Mouse (Mus musculus) left cerebral cortex, postnatal 25 days (tissue): Measurements from ENCODE around the gene Ikzf4. TPM values are rescaled to one million over a fixed set of nuclear protein-coding genes. Genes with fewer than 3 reads are reported as not detected.
A peak's percentile ranks its signal among the peaks of the same experiment; 100 is the strongest.
"Not testable (repeated sequence)": the region's sequence is repeated elsewhere in the genome, so short reads cannot be mapped to it uniquely, and the experiment has no call there.

Experiments
- DNase-seq, 2 experiments: peaks; one replicate each; pipeline ENCODE4 v3.0.0; 2022; ENCODE audit warnings: low spot score in 2 of 2, mixed read lengths in 1 of 2
- intact Hi-C: fragments of 180-260 bp; cut with DNase I; formaldehyde crosslinking; loops from one replicate; pipeline ENCODE4 v1.15.1; 2025
- total RNA-seq, 2 experiments: library from RNA; stranded (reverse); gene quantifications; 2 replicates each; pipeline ENCODE4 v1.2.3; 2021

The Ikzf4 gene
- total RNA-seq, 2 experiments from 2014 or later, result 17.9 to 18.9 TPM

DNA sequence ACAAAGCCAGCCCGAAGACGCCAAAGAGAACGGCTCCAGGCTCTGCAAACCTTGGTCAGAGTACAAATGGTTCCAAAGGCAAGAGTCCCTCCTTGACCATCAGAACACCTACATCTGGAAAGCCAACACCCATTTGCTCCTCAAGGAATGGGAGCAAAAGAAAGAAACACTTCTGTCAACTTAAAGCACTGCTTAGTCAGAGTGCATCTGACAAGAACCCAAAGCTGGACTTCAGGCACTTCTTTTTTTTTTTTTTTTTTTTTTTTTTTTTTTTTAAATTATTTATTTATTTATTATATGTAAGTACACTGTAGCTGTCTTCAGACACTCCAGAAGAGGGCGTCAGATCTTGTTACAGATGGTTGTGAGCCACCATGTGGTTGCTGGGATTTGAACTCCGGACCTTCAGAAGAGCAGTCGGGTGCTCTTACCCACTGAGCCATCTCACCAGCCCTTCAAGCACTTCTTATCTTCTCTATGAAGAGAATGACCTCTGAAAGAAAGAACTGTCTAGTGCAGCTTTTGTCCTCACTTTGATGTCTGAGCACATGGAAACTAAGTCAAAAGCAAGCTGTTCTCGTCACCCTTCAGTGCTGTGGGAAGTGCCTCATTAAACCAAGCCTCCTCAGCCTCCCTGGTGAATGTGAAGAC lies 29.9 kb downstream of the Ikzf4 start:
- intact Hi-C loops, result not testable (repeated sequence)

DNA sequence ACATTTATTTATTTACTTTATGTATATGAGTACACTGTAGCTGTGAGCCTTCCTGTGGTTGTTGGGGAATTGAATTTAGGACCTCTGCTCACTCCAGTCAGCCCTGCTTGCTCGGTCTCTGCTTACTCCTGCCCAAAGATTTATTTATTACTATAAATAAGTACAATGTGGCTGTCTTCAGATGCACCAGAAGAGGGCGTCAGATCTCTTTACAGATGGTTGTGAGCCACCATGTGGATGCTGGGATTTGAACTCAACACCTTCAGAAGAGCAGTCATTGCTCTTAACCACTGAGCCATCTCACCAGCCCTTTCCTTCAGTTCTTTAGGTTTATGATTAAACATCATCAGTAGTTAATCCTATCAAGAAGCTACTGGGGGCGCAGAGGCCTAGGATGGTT lies 30.9 kb downstream of the Ikzf4 start:
- intact Hi-C loops, result loop anchor here (5.0 kb wide), 2 partner anchors 48 to 57 kb away; partner anchors contain the start of genes Pa2g4 and Suox
- DNase-seq, result no peak

More for the DNA sequence above, 29.9 kb downstream of the Ikzf4 start:
- DNase-seq, result not testable (repeated sequence)

DNA sequence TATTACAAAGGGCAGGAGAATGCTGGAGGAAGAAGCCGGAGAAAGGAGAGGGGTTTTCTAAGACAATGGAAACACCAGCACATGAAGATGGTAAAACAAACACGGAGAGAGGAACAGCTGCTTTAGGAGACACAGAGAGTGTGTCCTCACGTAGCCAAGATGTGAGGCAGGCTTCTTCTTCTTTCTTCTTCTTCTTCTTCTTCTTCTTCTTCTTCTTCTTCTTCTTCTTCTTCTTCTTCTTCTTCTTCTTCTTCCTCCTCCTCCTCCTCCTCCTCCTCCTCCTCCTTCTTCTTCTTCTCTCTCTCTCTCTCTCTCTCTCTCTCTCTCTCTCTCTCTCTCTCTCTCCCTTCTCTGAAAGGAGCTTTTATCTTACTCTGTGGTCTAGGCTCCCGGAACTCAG lies 32.0 kb downstream of the Ikzf4 start:
- DNase-seq, result not testable (repeated sequence)
- intact Hi-C loops, result loop anchor here (5.0 kb wide), 2 partner anchors 47 to 58 kb away; partner anchors contain the start of genes Pa2g4 and Suox

DNA sequence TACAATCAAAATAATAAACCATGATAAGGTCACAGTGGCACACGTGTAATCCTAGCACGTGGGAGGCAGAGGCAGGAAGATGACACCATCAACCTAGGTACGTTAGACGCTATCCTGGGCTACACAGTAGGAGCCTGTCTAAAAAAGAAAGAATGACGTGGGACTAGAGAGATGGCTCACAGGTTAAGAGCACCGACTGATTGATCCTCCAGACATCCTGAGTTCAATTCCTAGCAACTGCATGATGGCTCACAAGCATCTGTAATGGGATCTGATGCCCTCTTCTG lies 32.7 kb downstream of the Ikzf4 start:
- intact Hi-C loops, result loop anchor here (5.0 kb wide), 2 partner anchors 46 to 59 kb away; partner anchors contain the start of genes Pa2g4 and Suox
- DNase-seq, result no peak

DNA sequence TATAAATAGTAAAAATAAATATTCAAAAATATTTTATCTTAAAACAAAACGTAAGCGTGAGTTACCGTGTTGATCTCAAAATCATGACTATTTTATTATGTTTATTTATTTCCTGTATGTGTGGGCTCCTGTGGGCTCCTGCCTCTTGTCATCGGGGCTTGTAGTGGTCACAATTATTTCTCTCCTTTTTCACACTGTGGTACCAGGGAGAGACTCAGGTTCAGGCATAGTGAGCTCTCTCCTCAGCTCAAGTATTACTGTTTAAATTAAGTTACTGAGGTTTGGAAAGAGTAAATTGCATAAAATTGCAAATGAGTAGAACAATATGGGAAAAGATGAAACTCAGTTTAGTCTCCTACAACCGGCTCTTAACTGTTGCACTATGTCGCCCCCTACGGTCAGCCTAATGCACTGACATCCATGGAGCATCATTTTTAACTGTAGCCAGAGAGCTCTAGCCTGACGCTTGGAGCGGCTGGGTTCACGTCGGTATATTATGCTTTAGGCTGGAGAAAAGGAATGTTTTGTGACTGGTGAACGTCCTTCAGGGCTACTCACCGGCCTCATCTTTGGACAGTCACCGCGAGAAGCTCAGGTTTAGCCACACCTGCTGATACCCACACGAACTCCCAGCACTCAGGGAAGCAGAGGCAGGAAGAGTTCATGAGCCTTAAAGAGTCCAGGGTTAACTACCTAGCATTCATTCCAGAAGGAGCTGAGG lies 33.2 kb downstream of the Ikzf4 start:
- DNase-seq, result peak; percentile 78 to 82
- intact Hi-C loops, result loop anchor here (5.0 kb wide), 2 partner anchors 45 to 60 kb away; partner anchors contain the start of genes Pa2g4 and Suox

DNA sequence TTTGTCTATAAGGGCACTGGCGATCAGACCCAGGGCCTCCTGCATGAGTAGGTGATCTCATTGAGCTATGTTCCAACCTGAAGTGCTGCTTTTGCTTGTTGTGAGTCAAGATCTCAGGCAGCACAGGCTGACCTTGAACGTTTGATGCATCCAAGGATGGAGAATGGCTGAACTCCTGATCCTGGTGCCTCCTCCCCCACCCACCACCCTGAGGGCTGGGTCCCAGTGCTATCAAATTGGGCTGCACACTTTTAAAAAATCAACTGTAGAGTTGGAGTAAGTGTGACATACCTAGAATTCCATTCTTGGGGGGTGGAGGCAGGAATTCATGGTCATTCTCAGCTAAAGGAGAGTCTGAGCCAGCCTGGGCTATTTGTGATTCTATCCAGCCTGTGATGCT lies 39.3 kb downstream of the Ikzf4 start:
- DNase-seq, result no peak
- intact Hi-C loops, result no loop called here

DNA sequence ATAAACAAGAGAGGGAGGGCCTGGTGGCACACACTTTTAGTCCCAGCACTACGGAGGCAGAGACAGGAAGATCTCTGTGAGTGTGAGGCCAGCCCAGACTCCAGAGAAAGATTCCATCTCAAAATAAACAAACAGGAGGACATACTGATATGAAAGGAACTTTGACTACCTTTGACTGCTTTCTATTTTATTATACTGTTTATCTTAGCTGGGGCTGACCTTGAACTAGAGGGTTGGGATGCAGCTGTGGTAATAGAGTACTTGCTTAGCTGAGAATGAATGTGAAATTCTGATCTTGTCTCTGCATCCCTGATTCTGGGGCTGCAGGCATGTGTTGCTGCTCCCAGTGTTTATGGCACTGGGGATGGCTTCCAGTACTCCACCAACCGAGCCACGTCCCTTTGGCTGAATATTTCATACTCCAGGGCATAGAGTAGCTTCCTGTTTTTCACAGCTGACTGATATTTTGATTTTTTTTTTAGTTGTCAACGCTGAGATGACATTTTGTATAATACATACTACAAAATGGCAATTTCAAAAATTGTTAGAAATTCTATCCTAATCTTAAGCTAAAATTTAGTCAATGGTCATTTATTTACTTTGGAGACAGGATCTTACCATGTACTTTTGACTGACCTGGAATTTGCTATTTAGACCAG lies 43.2 kb downstream of the Ikzf4 start:
- intact Hi-C loops, result no loop called here
- no peak for DNase-seq

DNA sequence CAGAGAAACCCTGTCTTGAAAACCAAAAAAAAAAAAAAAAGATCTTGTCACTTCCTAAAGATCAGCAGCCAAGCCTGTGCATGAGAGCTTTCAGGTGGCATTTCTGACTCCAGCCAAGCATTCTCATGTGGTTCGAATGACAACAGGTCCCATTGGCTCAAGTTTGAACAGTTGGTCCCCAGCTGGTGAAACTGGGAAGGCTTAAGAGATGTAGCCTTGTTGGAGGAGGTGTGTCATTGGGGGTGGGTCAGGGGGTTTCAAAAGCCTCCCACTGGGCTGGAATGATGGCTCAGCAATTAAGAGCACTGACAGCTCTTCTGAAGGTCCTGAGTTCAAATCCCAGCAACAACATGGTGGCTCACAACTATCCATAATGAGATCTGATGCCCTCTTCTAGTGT lies 44.3 kb downstream of the Ikzf4 start:
- no peak for DNase-seq
- intact Hi-C loops, result no loop called here

DNA sequence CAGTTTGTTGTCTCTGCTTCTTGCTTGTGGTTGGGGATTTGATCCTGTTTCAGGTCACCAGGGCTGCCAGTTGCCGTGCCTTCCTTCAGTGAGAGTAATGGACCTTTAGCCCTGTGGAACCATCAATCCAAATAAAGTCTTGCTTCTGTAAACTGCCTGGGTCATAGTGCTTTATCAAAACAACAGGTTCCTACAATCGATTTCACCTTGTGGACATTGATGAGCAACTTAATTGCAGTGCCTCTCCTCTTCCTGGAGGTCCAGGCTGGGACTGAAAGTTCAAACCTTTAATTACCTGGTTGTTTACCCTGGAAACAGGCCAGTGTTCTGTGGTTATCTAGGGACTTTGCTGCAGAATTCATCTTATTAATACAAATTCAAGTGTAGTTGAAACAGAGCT lies 47.3 kb downstream of the Ikzf4 start:
- DNase-seq, result no peak
- intact Hi-C loops, result no loop called here

DNA sequence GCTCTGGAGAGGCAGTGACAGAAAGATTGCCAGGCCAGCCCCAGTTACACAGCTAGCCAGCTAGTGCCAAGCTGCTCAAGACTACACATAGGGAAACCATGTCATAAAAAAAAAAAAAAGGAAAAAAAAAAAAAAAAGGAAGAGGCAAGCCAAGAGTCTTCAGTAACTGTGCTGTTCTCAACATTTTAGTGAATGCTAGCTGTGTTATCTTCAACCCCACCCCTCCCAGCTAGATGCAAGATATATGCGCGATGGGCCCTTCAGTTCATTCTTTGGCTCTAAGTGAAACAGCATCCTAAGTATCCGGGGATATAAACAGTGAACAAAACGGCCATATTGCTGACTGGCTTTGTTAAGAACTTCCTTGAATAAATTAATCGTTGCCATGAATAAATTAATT lies 53.0 kb downstream of the Ikzf4 start:
- intact Hi-C loops, result no loop called here
- no peak for DNase-seq

DNA sequence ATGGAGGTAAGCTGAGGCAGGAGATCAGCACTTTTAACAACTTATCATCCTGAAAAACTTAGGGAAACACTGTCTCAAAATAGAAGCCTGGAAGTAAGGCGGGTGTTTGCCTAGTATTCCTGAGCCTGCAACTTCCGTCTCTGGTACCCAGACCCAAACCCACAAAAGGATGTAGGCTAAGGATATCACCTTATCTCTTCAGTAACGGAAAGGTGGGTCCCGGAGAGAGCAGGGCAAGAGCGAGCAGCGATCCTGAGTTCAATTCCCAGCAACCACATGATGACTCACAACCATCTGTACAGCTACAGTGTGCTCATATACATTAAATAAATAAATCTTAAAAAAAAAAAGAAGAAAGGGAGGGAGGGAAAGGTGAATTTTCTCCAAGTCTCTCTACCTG lies 54.4 kb downstream of the Ikzf4 start:
- DNase-seq, result no peak
- intact Hi-C loops, result no loop called here

DNA sequence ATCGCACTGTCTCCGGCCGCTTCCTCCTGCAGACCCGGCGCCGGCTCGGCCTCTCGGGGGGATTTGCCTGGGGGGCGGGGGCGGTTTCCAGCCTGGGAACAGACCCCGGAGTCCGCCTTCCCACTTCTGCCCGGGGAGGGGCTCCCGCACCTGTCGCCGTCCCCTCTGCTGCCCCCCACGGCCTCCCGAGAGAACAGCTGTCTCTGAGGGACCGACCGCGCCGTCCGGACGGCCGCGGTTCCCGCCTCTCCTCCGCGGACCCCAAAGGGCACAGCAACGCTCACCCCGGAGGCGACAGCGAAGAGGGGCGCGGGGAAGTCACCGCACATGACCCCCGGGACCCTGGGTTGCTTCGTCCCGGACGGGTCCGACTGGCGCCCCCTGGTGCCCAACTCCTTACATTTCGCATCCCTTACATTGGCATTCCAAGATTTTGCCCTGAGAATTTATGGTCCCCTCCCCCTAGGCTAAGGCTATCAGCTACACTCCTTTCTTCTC lies 55.5 kb downstream of the Ikzf4 start:
- DNase-seq, result peak; percentile 26 to 33
- intact Hi-C loops, result no loop called here

DNA sequence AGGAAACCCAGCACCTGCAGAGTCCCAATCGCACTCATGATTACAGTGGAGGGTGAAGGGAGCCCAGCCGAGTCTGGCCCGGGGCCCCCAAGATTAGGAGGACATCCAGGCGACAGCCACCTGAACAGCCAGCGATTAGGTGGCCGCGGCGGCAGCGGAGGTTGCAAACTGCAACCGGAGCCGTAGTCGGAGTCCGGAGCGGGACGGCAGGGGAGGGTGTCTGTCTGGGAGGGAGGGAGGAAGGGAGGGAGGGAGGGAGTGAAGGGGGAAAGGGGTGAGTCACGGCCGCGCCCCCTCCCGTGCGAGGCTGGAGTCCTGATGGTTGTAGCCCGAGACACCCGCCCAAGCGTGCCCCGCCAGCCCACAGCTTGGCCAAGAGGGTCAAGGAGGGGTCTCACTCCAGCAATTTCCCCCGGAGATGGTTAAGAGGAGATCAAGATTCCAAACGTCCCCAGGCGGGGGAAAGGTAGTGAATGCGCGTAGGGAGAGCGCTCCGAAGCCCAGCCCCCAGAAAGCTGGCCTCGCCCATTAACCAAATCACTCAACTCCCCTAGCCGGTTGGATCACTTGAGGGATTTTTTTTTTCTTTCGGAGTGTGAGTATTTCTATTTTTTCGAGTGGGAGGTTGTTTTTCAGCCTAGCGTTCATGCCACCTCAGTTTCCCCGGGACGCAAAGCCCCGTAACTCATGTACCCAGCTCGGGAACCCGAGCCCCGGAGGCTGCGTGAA lies 56.2 kb downstream of the Ikzf4 start, which contains the start of gene Erbb3:
Gene Erbb3 (minus strand): TSS at position 189 of the 729 bp plus-strand sequence.
- DNase-seq, result peak in 1 of 2 experiments; percentile 18
- intact Hi-C loops, result no loop called here

DNA sequence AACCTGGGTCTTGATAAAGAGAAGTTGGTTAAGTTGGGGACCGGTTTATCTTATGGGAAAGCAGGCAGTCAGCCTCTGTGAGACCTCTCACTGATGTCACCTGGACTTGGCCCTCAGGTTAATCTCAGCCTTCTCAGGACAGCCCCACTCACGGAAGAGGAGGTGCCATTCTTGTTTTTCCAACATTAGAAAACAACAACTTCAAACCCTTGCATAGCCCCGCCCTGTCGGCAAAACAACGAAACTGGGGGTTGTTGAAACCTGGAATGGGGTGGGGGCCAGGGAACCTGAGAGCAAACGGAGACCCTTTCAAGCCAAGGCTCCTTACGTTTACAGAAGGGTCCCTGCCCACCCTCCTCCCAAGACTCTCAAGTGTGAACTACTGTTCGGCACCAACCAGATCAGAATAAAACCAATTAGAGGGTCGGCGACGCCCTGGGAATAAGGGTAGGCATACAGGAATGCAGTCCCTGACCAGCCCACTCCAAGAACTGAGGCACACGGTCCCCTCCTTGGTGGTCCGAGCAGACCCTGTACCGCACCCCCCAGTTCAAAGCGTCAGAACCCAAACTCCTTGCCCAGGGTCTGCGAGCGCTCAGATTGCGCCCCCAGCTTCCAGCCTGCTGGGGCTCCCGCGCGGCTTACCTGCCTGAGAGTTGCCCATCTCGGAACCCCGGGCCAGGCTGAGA lies 56.9 kb downstream of the Ikzf4 start:
- no peak for DNase-seq
- intact Hi-C loops, result no loop called here

DNA sequence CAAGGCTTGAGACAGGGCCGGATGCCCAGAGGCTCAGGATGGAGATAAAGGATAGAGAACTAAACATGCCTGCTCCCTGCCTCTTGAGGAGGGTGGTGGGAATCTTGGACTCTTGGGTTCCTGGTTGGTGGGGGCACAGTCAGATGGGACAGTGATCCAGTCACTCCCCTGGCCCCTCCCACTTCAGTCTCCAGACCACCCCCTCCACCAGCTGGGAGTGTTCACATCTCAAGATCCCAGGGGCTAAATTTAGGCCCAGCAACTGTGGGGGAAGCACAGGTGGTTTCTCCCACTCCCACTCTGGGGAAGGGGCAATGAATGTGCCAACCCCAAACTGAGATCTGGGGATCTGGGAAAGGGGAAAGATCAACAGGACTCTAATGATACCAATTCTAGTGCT lies 57.7 kb downstream of the Ikzf4 start:
- peak in 1 of 2 experiments; percentile 10 for DNase-seq
- intact Hi-C loops, result no loop called here

DNA sequence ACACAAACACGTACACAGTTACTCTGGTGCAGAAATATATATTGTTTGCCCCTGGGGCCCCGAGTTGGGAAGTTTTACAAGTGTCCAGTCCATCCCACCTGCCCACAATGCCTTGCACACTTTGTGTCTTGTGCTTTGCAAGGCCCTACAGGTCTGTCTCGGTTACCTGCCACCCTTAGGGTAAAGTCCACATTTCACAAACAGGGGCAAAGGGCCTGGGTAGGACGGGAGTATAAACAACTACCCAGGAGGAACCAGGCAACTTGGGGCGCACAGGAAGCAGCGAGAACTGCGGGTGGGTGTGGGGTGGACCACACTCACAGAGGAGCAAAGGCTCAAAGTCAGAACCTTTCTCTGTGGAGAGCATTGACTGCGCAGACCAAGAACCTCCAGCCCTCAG lies 58.1 kb downstream of the Ikzf4 start:
- DNase-seq, result no peak
- intact Hi-C loops, result no loop called here

DNA sequence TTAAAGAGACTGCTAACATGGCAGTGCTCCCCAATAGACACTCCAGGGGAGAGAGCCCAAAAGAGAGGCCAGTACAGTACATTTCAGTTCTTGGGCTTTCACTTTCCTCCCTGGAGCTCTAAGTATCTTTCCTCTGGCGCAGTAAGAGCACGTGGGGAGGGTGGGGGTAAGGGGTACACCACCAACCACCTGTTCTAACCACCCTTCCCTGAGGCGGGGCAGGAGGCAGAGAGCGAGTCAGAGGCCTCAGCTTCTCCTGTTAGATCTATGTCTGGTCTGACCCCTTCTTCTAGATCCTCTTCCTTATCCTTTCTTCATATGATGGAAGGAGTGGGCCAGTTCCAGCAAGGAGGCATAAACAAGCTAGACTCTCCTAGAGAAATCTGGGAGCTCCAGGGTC lies 58.7 kb downstream of the Ikzf4 start:
- intact Hi-C loops, result no loop called here
- no peak for DNase-seq

DNA sequence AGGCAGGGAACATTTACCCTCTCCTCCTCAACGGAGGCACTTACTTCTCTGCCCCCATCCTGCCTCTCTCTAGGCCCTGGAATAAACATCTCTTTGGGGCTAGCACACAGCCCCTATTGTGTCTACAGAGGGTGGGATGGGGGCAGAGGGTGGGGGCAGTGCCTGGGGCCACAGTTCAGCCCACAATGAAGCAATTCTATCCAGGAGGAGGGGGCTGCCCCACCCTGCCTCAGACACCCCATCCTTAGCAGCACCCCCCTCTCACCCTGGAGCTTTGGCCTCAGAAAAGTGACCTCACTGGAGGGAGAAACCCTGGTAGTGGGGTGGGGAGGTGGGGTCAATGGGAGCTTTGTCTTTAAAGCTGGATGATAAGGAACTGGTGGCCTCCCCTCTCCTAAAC lies 59.2 kb downstream of the Ikzf4 start:
- peak in 1 of 2 experiments; percentile 14 for DNase-seq
- intact Hi-C loops, result no loop called here

DNA sequence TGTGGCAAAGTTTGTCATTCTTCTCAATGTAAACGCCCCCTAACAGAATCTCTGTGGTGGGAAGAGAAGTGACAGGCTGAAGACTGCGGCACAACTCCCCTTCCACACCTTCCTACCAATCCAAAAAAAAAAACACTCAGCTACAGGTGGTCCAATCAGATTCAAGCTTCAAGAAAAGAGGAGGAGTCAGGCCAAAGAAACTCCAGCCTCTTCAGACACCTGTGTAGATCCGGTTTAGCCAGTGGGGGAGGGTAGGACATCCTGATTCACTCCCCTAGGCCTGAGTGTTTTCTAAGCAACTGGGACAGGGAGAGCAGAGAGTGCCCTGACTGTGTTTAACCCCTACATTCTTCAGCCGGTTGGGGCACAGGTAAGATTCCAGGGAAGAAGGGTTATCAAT lies 61.4 kb downstream of the Ikzf4 start:
- no peak for DNase-seq
- intact Hi-C loops, result no loop called here
